Mouse (Mus musculus) layer of hippocampus, postnatal 25 days (tissue): ENCODE data around the gene Adss. TPM values are rescaled to one million over a fixed set of nuclear protein-coding genes. Genes with fewer than 3 reads are reported as not detected.

Experiments
- DNase-seq, 2 experiments: peaks; one replicate each; pipeline ENCODE4 v3.0.0; 2022; ENCODE audit warnings: mixed read lengths in 2 of 2, low spot score in 1 of 2; ENCODE audit errors: extremely low spot score in 1 of 2
- total RNA-seq, 2 experiments: library from RNA; stranded (reverse); gene quantifications; 2 replicates each; pipeline ENCODE4 v1.2.3; 2021

Gene Adss
- total RNA-seq, 2 experiments from 2014 or later = 68.6 to 69.1 TPM

GRCm38 (mm10) chr1:177729043-177730024 lies 67.0 kb downstream of the Adss start, which contains the start of gene 1700016C15Rik:
Gene 1700016C15Rik, plus strand, starts transcription at chr1:177729814.
- no peak for DNase-seq

DNA sequence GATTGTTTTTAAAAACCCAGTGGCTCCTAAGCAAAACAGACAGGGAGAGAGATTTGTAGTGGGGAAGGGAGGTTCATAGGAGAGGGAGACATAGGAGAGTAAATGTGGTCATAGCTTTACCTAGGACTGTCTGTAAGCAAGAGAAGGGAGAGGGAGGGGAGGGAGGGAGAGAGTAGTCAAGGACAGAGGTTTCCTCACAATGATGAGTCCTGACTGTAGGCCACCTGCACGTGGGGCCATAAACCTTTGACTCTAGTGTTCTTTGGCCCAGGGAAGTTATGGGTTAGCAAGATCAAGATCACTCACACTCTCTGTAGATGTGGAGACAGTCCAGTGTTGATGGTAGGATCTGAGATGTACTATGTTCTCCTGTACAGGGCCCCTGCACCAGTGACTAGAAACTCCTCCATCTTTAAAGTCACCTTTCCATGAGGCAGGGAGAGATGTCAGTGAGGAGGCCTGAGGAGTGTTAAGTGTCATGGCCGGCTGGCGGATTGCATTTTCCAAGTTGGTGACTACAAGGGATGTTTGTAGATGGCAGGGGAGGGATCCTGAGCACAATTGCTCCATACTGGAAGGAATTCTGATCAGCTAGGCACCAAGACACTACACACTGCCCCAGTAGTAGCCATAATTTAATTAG lies 68.3 kb downstream of the Adss start:
- no peak for DNase-seq

DNA sequence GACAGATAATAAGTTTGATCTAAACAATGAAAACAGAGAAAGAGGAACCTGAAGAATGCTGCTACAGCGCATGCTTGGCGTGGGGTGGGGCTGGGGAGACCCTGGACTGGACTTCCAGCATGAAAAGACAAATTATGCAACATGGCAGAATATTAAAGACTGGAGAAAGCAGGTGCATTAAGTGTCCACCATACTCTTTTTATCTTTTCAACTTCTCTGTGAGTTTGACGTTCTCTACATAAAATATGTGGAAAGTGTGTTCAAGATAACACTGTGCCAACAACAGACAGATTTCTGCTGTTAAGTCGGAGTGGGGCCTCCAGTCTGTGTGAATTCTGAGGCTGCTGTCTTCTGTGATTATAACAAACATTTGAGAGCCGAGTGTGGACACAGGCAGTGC lies 69.4 kb downstream of the Adss start:
- DNase-seq = no peak

DNA sequence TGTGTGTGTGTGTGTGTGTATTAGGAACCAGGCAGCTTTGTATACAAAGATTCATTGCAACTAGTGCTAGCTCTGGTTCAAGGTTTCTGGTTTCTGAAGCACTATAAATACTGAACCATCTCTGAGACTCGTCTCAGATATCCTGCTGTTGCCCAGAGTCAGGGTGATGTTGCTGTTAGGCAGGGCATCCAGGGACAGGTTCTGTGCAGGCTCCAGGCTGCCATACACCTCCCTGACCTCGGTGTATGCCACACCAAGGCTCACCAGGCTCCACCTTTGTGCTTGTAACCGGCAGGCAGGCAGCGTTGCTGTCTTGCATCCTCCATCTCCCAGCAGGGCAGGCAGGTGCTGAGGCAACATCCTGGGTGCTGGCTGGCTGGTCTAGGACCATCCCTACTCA lies 72.5 kb downstream of the Adss start:
- DNase-seq = no peak

DNA sequence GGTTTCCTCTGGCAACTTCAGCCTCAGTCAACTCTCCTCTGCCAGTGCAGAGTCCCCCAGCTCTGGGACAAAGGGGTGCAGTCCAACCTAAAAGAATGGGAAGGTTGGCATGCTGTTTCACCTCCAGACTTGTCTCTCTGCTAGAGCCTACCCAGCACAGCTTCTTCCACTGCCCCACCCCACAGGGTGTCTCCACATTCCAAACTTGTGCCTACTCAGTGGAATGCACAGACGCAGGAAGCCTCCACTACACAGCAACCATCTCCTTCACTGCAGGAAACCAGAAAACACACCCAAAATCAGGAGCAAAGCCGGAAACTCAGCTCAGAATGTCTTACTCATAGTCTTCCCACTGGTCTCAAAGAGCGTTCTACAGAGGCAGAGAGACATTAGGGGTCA lies 77.3 kb downstream of the Adss start:
- DNase-seq = no peak

DNA sequence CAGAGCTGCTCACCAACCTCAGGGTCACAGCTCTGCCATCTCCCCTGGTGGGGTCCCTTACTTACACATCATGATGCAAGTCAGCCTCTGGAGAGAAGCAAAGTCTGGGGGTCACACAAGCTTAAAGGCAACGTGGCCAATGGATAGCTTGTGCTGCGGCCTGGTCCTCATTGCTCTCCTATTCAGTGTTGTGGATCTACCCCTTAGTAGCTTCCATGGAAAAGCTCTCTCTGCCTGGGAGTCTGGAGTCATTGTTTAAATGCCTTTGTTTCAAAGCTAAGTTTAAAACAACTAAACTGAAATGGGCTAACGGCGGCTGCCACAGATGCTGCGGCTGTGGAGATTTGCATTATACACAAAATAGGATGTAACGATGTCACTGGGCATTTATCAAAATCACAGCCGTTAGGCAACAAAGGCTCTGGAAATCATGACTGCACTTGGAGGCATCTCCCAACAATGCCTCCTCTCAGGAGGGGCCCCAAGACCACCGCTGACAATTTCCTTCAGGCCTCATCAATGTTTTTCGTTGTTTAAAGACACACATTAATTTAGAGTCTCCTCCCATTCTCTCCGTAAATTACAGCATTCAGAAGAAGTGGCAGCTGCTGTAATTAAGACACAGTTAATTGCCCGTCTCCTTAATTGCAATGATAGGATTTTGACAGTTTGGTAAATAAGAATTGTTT lies 77.8 kb downstream of the Adss start:
- DNase-seq = no peak

DNA sequence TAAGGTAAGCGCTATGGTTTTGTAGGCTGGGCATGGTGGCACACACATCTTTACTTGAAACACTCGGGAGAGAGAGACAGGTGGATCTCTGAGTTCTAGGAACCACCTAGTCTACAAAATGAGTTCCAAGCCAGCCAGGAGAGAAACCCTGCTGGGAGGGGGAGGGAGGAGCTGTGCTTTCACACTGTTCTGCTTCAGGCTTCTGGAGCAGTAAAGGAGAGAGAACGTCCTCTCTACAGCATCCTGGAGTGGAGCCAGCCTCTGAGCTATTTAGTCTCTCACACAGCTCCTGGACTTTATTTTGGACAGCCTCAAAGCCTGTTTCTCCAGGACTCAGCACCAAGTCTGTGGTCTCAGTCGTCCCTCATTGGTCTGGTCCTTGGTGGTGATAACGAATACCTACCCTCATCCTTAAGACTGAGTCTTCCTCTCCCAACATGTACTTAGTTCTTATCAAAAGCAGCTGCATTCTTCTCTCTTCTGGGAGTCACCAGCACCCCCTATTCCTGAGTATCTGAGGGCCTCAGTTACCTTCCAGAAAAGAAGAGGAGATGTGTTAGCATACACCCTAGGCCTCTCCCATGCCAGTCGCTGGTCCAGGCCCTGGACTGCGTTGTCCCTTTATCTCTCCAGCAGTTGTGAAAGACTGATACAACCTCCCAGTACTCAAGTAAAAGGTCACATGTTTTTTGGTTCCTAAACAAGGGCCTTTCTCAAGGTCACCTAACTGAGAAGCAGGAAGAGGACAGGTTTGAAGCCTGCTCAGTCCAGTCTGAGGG lies 79.1 kb downstream of the Adss start:
- DNase-seq = no peak

- DNase-seq = no peak
Observed at GRCm38 (mm10) chr1:177716448-177716847, 79.9 kb downstream of the Adss start.

DNA sequence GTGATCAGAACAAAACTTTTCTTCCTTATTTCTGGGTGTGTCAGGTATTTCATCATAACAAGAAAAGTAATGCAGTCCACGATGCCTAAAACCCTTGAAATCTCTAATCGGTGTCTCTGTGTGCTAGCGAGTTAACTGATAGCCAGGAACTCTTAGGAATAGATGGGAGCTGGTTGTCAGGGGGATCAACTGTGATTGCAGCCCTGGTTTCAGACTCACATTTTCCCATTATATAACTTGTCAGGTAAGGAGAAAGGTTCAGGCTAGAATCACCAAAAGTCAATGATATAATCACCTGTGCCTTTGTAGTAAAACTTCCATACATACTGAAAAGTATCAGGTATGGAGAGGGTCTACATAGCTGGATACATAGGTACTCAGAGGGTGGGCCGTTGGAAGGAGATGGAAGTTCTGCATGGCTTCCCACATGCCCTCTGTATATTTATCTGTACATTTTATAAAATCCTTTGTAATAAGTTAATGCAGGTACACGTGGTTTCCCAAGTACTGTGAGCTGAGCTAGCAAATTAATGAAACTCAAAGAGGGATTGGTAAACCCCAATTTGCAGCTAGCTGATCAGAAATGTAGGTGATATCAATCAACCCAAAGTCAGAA lies 81.8 kb downstream of the Adss start:
- DNase-seq = no peak

- DNase-seq = no peak
Observed at GRCm38 (mm10) chr1:177713635-177714396, 82.5 kb downstream of the Adss start.

Other genes with a start within 250 kb of the Adss start
- gene 1700016C15Rik, start 66.7 kb downstream of the Adss start, total RNA-seq = not detected
- gene Catspere2, start 186.9 kb upstream of the Adss start, total RNA-seq = 1 to 10 TPM; 4.1 to 4.2 TPM